Comparison of ENCODE assay signal across 11 mouse cellular contexts in the genomic region with DNA sequence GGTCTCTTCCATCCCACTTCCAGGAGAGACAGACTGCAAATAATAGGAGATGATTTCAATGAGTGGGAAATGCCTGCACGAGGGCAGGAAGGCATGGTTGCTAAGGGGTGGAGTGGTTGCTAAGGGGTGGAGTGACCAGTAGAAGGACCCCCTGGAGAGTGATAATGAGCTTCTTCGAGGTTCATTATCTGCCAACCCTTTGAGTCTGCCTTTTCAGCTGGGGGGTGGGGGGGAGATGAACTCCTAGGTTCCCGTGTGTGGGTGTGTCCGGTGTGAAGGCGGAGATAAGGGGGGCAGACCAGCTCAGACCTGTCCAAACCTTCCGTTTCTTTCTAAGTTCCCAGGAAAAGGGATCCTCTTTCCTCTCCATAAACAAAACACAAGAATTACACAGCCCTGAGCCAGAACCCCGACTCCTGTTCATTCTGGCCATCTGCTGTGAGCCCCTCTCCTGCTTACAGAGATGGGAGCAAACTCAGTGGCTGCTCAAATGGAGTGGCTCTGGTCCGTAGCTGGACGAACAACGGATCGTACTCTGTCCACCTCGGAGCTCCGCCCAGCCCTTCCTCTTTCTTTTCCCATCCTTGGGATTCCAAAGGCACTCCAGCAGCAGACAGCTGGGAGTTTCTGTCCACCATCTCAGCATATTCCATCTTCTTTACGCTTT. TPM values are rescaled to one million over a fixed set of nuclear protein-coding genes. Genes with fewer than 3 reads are reported as not detected.
A peak's percentile ranks its signal among the peaks of the same experiment; 100 is the strongest.
DNase-seq lines count a peak whose midpoint lies in the region; ATAC-seq lines count a peak whose summit lies in the region.
"Had no signal": no experiment of that assay in that cellular context is flagged by ENCODE, and none has a peak within 500 bp of the region (broad histone marks: within the 10 kb centered on the region; RNA-seq: fewer than 3 reads in every experiment).

No protein-coding gene starts in this region.

- intact Hi-C loops in gastrocnemius, postnatal 14 days (cut with DNase I; ENCODE audit: low total_unique reads): no loop called here
- intact Hi-C loops in left cerebral cortex, postnatal 4 days (cut with DNase I): no loop called here

- H3K4me2 ChIP-seq in intestine, embryonic 14.5 days (ENCODE audit: low read length): peak overlapping the region; percentile 31
- H3K4me2 ChIP-seq in intestine, embryonic 16.5 days (ENCODE audit: low read depth, low read length): no peak overlapping the region
- H3K4me2 ChIP-seq in forebrain, embryonic 16.5 days (ENCODE audit: low read length): peak overlapping the region; percentile 30
- H3K4me2 ChIP-seq in midbrain, embryonic 14.5 days (ENCODE audit: low read length): peak overlapping the region; percentile 49

- no peak overlapping the region for H3K9ac ChIP-seq in intestine, embryonic 14.5 days (ENCODE audit: low read length)
- no peak overlapping the region for H3K9ac ChIP-seq in intestine, embryonic 16.5 days (ENCODE audit: low read depth, low read length)
- H3K9ac ChIP-seq in forebrain, embryonic 16.5 days (replicated peaks; ENCODE audit: low read depth, low read length): no peak overlapping the region
- no peak overlapping the region for H3K9ac ChIP-seq in midbrain, embryonic 14.5 days (replicated peaks; ENCODE audit: low read length)

- DNase-seq in intestine, embryonic 14.5 days (ENCODE audit: low spot score): no peak
- DNase-seq in ZHBTc4 (ENCODE audit: low read depth, low spot score): peak; percentile 76
- peak; percentile 75 for DNase-seq in midbrain, embryonic 14.5 days
- no peak for DNase-seq in right cerebral cortex, adult 2 months (ENCODE audit: low spot score in 2 of 2)
- DNase-seq in gastrocnemius, postnatal 14 days: no peak
- DNase-seq in left cerebral cortex, postnatal 4 days: no peak
- DNase-seq: thymus, postnatal 25 days had no signal

- ATAC-seq in intestine, embryonic 14.5 days (replicated peaks; ENCODE audit: low FRiP score, low TSS enrichment, low read depth): no peak
- no peak for ATAC-seq in intestine, embryonic 16.5 days
- no peak for ATAC-seq in forebrain, embryonic 16.5 days
- ATAC-seq in midbrain, embryonic 14.5 days (ENCODE audit: low FRiP score, low TSS enrichment): no peak

- 4% methylated on average over 14 of the region's 14 CpGs for WGBS in intestine, embryonic 14.5 days
- 1% methylated on average over 14 of the region's 14 CpGs for WGBS in intestine, embryonic 16.5 days
- 2% methylated on average over 14 of the region's 14 CpGs for WGBS in forebrain, embryonic 16.5 days
- 2% methylated on average over 14 of the region's 14 CpGs for WGBS in midbrain, embryonic 14.5 days

- H3K36me3 ChIP-seq in intestine, embryonic 14.5 days (ENCODE audit: control insufficient read depth, insufficient read depth, low read length): no peaks in the 10 kb centered on the region
- H3K36me3 ChIP-seq in intestine, embryonic 16.5 days (ENCODE audit: control insufficient read depth, insufficient read depth, low read length): no peaks in the 10 kb centered on the region
- no peaks in the 10 kb centered on the region for H3K36me3 ChIP-seq in forebrain, embryonic 16.5 days (ENCODE audit: control insufficient read depth, insufficient read depth)
- no peaks in the 10 kb centered on the region for H3K36me3 ChIP-seq in midbrain, embryonic 14.5 days (ENCODE audit: control insufficient read depth, insufficient read depth, low read length)

- no peak overlapping the region for H3K4me3 ChIP-seq in intestine, embryonic 14.5 days (ENCODE audit: low read depth, low read length)
- no peak overlapping the region for H3K4me3 ChIP-seq in intestine, embryonic 16.5 days (ENCODE audit: low read length)
- H3K4me3 ChIP-seq in forebrain, embryonic 16.5 days (replicated peaks; ENCODE audit: low read length): no peak overlapping the region
- H3K4me3 ChIP-seq in midbrain, embryonic 14.5 days (replicated peaks; ENCODE audit: low read depth, low read length): peak overlapping the region; percentile 14

- no peaks in the 10 kb centered on the region for H3K9me3 ChIP-seq in intestine, embryonic 14.5 days (ENCODE audit: control insufficient read depth, low read length)
- H3K9me3 ChIP-seq in intestine, embryonic 16.5 days (ENCODE audit: control insufficient read depth, low read length): no peaks in the 10 kb centered on the region
- H3K9me3 ChIP-seq in forebrain, embryonic 16.5 days (ENCODE audit: control insufficient read depth, low read length): no peaks in the 10 kb centered on the region
- no peaks in the 10 kb centered on the region for H3K9me3 ChIP-seq in midbrain, embryonic 14.5 days (ENCODE audit: control insufficient read depth, low read length)

- no peak overlapping the region for H3K27ac ChIP-seq in intestine, embryonic 14.5 days (ENCODE audit: low read depth)
- no peak overlapping the region for H3K27ac ChIP-seq in intestine, embryonic 16.5 days (ENCODE audit: low read length)
- no peak overlapping the region for H3K27ac ChIP-seq in forebrain, embryonic 16.5 days (ENCODE audit: low read length)
- no peak overlapping the region for H3K27ac ChIP-seq in midbrain, embryonic 14.5 days (replicated peaks; ENCODE audit: low read depth, low read length)

- H3K27me3 ChIP-seq in intestine, embryonic 14.5 days (replicated peaks; ENCODE audit: control insufficient read depth, insufficient read depth, low read length): no peaks in the 10 kb centered on the region
- H3K27me3 ChIP-seq in intestine, embryonic 16.5 days (replicated peaks; ENCODE audit: control insufficient read depth, insufficient read depth, low read length): no peaks in the 10 kb centered on the region
- H3K27me3 ChIP-seq in forebrain, embryonic 16.5 days (replicated peaks; ENCODE audit: control insufficient read depth, insufficient read depth, low read length): no peaks in the 10 kb centered on the region
- peaks cover 9% of the 10 kb centered on the region; the same call in 1 of the 2 replicates for H3K27me3 ChIP-seq in midbrain, embryonic 14.5 days (ENCODE audit: control insufficient read depth, insufficient read depth, low read length)
- H3K27me3 ChIP-seq: CH12.LX had no signal

- no peaks in the 10 kb centered on the region for H3K4me1 ChIP-seq in intestine, embryonic 14.5 days (replicated peaks; ENCODE audit: control insufficient read depth, insufficient read depth, low read length)
- H3K4me1 ChIP-seq in intestine, embryonic 16.5 days (ENCODE audit: control insufficient read depth, insufficient read depth, low read length): no peaks in the 10 kb centered on the region
- H3K4me1 ChIP-seq in forebrain, embryonic 16.5 days (replicated peaks; ENCODE audit: control insufficient read depth, insufficient read depth, low read length): peaks cover 9% of the 10 kb centered on the region
- H3K4me1 ChIP-seq in midbrain, embryonic 14.5 days (ENCODE audit: control insufficient read depth, insufficient read depth, low read length): peaks cover 13% of the 10 kb centered on the region; the same call in 1 of the 2 replicates

RNA-seq across cellular contexts. Expression of a gene that starts 13.5 kb away (rescaled TPM):
- 0.68 and 0.75 TPM in 2 replicates for polyA plus RNA-seq in intestine, embryonic 14.5 days (2014; fragmentation: Nextera tagmentation; extraction: Ambion mirVana)
- polyA plus RNA-seq in intestine, embryonic 16.5 days (2015; fragmentation: Nextera tagmentation; extraction: Ambion mirVana): 0.18 and 0.39 TPM in 2 replicates
- 4.8 and 5.9 TPM in 2 replicates for polyA plus RNA-seq in forebrain, embryonic 16.5 days (2015; fragmentation: Nextera tagmentation; extraction: Ambion mirVana)
- polyA plus RNA-seq in midbrain, embryonic 14.5 days (2014; fragmentation: Nextera tagmentation; extraction: Ambion mirVana): 10.6 and 16.2 TPM in 2 replicates
- under 1 TPM; 0.11 to 0.43 TPM for total RNA-seq in gastrocnemius, postnatal 14 days (2021)
- 10 to 100 TPM; 10.4 to 11.6 TPM for total RNA-seq in left cerebral cortex, postnatal 4 days (2021)
- total RNA-seq: CH12.LX; neutrophil, adult 5-6 weeks had no signal

Comparison
In these comparisons a context has a peak if more than half of its experiments do, and no peak if none do; other contexts are left out.
1. DNase-seq: peak in ZHBTc4 (single experiment) and midbrain, embryonic 14.5 days (single experiment); none in intestine, embryonic 14.5 days (single experiment), right cerebral cortex, adult 2 months (0 of 2), gastrocnemius, postnatal 14 days (single experiment) and left cerebral cortex, postnatal 4 days (single experiment).